Mouse (Mus musculus) cerebellum, adult 9-11 months (tissue): ENCODE measurements around the gene Cd34.

Experiments
- DNase-seq: peaks from one replicate; pipeline ENCODE4 v3.0.0; 2022

Gene Cd34

DNA sequence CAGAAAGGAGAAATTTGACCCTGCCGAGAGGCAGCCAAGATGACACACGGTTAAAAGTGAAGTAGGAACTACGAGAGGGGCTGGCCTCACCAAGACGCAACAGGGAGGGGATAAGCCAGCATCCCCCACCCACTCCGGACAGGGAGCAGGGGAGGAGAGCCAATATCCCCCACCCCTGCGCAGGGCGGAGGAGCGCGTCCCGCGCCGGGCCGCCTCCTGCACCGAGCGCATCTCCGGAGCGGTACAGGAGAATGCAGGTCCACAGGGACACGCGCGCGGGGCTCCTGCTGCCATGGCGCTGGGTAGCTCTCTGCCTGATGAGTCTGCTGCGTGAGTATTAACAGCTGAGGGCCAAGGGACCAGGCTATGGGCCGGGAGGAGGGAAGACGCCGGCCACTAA lies at the start of gene Cd34:
Cd34 (plus strand) TSS at position 105 of the 400 bp plus-strand sequence.
- DNase-seq = no peak

DNA sequence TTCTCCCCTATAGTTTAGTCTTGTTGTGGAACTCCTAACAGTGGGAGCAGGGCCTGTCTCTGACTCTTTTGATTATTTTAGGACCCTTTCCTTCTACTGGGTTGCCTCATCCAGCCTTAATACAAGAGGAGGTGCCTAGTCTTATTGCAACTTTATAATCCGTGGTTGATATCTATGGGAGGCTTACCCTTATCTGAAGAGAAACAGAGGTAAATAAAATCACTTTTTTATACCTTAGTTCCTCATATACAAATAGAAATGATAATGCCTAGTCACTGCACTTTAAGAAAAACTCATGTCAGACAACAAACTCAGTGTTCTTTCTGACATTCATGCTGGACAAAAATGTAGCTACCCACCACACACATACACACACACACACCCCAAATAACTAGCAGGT lies 44.1 kb upstream of the Cd34 start:
- DNase-seq = no peak

DNA sequence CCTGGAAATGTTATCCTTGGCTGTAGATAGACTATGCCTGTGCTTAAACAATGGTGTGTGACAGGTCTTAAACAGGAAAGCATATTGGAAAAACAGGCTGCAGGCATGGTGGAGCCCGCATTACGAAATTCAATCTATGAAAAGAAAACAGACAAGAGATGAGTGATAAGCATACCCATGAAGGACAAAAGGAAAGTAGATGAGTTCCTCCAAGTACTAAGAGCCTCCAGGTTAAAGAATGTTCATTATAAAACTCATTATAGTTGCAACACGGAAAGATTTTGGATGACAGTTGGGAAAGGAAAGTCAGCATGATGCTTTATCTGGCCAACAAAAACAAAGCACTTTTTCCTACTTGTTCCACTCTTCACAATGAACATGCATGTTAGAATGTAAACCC lies 43.3 kb upstream of the Cd34 start:
- DNase-seq = no peak

DNA sequence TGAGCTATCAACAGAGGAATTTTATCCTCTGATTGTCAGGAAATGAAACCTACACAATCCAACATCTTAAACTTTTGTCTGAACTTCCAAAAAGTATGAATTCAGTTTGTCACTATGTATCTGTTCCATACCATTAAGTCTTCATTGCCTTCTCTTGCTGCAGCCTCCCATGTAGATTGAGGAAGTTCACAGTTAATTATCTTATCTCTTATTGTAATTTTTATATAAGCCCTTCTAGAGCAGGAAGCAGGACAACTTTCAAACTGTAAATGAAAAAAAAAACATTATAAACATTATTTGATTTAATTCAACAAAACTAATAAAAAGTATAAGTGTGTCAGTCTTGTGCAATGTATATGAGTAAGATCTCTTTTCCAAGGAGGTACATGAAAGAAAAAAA lies 37.5 kb upstream of the Cd34 start:
- DNase-seq = no peak

DNA sequence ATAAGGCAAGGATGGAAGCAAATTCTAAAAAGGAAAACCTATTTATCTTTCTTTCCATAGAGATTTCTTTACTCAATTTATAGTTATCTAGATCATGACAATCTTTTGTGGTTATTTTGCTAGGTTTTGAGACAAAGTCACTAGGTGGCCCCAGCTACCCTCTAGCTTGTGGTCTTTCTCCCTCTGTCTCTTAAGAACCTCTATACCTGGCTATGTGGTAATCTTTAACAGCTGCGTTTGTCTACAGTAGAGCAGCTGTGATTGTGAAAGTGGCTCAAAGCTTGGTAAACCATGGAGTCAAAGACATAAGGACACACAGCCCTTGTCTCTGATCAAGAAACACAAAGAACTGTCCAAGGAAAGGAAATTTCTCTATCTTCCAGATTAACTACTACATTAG lies 36.8 kb upstream of the Cd34 start:
- DNase-seq = no peak

DNA sequence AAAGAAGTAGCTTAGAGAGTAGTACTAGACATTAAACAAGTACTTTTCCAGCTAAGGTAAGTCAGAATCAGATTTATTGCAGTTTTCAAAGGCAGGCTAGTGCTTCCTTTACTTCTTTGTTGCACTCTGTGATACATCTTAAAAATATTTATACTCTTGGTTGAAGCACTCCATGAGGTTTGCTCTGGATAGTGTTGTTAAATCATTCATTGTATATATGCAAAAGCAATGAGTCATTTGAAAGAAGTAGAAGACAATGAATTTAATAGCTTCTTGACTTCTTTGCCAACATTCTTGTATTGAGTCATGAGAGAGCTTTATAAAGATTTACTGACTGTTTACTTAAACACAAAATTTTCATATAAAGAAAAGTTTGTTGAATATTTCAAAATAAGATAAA lies 29.7 kb upstream of the Cd34 start:
- no peak for DNase-seq

DNA sequence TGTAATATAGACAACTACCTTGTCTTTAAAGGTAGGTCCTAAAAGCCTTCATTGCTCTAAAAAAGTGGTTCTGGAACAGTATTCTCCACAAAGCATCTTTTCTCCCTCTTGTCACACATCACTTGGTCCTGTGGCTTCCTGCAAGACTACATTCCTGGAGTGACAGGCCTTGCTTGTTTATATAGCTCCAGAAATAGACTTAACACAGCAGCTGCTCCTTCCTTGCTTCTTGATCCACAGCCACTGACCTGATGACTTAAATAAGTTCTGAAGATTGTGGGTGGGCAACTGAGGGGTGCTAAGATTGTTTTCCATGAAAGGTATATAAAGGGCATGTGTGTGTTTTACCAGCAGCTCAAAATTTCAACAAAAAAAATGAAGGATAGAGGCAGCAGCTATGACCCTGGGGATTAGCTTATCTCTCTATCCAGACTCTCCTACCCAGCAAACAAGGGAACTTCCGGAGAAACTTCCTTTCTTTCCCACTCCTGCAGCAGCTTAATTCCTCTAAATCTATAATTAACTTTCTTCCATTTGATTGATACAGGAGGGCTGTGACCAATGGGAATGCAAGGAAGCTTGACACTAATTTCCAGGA lies 12.8 kb upstream of the Cd34 start:
- DNase-seq = no peak

DNA sequence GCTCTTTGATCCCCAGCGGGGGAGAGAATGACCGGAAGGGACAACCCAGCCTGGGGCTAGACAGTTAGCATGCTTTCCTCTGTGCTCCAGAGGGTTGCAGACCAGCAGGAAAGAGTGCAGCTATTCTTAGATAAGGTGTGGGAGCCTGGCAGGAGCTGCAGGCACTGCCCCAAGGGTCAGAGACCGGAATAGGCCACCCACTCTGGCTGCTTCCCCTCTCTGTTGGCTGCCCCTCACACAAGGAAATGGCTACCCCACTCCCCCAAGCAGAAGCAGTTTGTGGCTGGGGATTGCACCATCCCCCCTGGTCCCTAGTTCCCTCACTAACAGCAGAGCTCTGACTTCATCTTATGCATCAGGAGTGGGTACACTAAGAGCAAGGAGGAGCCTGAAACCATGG lies 10.7 kb upstream of the Cd34 start:
- no peak for DNase-seq

DNA sequence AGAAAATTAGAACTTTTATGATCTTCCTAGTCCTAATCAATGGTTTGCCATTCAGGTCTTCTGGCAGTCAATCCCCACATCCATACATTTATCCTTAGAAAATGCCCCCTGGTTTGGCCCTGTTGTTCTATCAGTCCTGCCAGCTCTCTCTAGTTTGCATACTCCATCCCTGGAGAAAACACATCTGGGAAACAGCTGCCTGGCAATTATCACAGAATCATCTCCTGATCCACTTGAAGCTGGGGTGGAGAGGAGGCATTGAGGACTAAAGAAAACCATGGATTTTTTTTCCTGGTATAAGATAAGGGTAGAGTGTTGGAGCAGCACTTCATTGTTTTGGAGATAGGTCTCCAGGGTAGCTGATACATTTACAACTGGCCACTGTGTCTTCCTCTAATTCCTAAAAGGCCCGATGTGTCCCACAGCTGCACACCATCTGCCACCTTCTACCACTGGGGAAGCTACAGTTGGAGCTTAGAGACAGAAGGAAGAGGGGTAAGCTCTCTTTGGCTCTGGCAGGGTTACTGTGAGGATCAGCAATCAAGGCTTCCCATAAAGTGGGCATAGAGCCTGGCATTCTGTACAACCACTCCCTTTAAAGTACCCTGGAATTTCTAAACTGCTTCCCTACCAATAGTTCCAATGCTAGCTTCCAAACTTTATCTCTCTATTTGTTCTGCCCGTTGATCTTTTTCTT lies 9.2 kb upstream of the Cd34 start:
- no peak for DNase-seq

DNA sequence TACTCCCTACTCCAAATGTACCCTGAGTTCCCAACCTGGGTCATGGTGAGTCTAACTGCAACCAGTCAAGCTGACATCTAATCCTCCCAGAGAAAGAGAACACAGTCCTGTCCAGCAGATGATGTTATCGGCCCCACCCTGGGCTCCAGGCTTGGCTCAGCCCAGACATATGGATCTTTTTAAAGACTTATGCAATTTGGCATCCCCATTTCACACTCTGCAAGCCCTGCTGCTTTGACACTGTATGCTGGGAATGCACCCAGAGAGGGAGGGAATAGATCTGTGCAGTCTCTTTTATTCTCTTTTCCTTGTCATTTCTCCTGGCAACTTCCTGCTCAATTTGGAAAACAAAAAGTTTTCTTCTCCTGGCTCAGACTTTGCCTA lies 8.7 kb upstream of the Cd34 start:
- no peak for DNase-seq

DNA sequence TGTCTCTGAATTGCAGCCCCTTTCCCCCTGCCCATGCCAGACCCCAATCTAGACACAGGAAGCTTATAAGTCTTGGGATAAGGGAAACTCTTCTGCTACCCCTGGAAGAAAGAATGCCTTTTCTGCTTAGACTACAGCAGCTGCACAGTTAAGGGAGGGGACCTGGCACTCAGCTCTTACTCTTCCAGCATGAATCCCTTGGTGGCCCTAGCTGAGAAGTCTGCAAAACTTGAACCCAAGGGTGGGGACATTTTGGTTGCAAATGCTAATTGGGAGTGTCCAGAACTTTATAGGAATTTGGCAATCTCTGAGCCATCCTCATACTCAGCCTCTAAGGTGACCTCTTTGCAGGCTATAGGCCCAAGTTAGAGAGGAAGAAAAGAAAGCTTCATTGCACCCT lies 7.9 kb upstream of the Cd34 start:
- DNase-seq = no peak

DNA sequence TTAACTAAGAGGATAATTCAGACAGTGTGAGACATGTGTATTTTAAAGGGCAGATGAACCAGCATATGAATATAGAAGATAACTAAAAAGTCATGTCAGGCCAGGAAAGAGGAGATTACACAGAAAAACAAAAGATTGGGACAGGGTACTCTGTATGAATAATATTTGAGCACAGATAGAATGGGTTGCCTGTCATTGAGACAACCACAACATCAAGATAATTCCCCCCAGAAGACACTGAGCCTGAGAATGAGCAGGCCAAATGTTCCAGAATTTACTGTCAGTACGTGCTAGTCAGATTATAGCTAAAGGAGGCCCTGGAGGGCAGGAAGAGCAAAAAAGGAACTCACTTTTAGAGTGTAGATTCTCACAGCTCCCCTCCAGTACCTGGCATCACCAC lies 3.3 kb upstream of the Cd34 start:
- no peak for DNase-seq

DNA sequence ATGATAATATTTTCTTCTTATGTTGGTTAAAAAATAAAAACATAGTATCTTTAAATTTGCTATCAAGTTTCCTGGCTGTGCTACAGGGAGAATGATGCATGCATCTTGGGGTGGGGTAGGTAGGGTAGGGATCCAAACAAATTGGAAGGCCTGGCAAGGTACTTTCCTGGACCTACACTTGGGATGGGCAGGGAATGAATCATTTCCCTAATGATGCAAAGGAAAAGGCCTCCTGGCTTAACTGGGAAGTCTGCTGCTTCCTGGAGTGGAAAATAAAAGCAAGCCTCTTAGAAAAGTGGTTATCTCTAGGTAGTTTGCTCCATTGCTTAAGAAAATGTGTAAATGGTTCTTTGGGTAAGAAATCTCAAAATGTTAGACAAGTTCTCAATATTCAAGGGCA lies 2.9 kb downstream of the Cd34 start:
- DNase-seq = no peak

DNA sequence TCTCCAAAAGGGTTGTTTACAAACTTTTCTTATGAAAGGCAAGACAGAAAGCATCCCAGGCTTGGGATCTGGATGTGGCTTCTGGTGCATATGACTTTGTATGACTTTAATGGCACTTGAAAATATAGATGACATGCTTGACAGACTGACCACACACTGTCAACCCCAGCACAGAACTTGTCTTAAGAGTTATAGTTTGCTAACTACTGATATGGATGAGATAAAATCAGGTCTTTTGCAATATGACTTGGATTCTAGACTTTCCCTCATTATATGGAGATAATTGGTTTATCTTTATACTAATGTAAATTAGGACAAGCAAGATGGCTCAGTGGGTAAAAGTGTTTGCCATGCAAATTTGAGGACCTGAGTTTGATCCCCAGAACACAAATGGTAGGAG lies 4.3 kb downstream of the Cd34 start:
- no peak for DNase-seq

DNA sequence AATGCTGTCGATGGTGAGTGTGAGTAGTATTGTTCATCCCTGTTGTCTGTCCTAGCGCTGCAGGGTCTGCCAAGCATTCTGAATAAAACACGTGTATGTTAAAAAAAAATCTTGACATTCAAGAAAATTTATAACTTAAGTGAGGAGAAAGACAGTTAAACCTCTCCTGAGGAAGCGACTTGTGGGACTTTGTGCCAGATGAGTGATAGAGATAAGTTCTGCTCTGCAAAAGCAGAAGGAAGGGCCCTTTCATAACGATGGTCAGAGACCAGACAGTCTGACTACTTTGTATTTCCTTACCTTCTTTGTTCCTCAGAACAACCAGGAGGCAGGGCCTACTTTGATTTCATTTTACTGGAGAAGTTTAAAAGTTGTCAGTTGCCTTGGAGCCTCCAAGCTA lies 4.9 kb downstream of the Cd34 start:
- DNase-seq = no peak

DNA sequence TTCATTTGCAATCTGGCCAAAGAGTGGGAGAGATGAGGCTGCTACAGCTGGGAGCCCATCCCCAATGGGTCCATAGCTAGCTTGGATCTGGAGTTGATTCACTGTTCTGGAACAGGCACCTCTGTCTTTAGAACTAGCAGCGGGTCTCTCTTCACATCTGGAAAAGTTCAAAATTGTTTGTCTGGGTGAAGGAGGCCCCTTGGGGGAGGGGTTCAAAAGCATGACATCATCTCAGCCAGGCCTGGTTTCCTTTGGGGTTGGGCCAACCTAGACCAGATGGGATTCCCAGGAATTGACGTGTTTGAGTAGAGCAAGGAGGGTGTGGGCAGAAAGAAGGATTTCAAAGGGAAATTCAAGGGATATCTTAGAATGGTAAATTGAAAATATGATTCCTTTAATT lies 6.8 kb downstream of the Cd34 start:
- no peak for DNase-seq

DNA sequence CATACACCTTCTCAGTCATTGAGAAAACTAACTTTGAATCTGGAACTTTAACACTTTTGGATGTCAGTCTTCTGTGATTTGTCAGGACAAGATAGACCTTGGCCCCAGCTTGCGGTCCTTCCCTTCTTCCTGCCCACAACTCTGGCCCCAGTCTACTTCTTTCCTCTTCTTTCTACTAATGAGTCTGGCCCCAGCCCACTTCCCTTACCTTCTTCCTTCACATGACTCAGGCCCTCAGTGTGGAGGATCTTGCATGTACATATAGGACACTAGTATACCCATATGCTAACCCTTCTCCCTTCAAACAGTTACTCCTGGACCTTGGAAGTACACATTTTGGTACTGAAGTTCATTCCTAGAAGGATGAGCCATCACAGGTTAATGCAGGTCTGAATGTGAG lies 7.8 kb downstream of the Cd34 start:
- no peak for DNase-seq

DNA sequence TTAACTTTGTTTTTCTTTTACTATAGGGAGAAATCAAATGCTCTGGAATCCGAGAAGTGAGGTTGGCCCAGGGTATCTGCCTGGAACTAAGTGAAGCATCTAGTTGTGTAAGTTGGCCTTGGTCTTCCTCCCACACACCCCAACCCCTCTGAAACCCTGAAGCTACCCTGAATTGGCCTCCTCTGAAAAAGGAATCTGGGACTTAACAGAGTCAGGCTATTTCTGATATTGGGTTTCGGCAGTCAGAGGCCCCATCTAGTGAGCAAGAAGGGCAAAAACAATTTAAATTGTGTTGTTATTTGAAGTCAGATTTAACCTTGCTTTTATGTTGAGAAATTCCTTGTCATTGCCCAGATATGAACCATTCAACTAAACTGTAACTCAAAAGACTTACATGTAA lies 12.3 kb downstream of the Cd34 start:
- DNase-seq = no peak

DNA sequence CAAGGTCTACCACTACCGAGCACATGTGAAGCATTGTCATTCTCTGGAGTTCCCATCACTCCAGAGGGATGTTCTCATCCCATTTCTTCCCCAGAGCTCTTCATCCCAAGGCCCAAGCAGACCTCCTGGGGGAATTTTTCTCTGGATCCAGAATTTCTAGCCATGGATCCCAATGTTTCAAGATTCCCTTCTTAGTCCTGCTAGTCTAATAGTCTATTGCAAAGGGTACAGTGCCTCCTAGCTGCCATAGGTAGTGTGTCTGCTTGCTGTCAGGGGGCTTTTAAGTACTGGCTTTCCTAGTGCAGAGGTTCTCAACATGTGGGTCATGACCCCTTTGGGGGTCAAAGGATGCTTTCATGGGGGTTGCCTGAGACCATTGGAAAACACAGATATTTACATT lies 14.3 kb downstream of the Cd34 start:
- no peak for DNase-seq

DNA sequence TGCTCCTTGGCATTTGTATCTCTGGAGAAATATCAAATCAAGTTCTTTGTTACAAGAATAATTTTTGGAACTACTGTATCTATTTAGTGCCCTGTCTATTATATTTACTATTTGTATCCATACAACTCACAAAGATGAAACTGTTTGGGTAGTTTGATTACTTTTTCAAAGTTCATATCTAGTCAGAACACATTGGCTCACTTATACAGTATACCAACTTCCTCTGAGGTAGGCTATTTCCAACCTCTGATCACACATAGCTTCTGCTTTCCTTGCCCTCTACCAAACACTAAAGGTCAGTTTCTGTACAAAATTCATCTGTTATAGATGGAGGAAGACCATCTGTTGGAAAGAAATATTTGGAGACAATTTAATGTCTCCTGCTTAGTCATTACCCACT lies 16.1 kb downstream of the Cd34 start:
- no peak for DNase-seq

DNA sequence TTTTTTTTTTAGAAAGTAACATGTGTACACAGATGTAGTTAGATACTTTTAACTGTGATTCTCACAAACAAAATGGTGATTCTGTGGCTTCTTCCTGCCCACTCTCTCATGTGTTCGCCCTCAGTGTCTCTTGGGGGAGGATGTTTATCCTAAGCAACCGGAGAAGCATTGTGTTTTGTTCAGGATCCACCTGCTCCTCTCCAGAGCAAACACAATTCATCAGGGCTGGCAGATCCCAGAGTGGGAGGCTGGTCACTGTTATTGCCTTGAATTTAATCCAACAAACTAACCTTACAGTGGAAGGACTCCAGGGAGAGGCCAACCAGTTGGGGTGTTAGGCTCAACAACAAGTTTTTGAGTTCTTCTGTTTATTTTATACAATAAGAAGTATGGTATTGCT lies 17.1 kb downstream of the Cd34 start:
- no peak for DNase-seq

DNA sequence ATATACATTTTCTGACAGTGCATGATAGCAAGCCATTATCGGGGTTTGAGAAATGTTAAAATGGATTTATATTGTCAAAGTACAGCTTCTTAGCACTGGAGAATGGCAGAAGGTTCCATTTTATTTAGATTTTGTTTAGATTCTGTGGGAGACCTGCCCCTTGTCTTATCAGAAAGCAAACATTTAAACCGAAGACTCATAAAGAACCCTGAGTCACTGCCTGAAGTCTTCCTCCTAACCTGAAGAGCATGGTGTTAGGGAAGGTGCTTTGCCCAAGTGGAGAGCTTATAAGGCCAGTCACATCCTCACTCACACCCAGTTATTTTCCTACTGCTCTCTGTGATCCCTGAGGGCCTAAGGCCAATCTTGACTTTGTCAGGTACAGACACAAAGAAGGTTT lies 18.4 kb downstream of the Cd34 start:
- no peak for DNase-seq

DNA sequence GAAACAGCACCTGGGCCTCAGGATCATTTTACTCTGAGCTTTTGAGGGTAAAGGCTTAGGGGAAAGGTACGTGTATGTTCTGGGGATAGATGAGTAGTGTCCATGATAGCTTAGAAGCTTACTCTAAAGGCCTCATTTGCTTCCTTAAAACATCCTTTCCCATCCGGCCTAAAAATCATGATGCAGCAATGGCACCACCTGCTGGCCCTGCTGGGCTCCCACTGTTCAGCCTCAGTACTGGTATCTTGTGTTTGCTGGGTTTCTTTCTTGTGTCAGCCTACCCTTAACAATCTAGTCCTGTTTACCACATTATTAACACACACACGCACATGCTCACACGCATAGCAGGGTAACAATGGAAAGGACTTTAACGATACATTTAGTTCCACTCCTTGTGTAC lies 23.6 kb downstream of the Cd34 start:
- peak; percentile 56 for DNase-seq

DNA sequence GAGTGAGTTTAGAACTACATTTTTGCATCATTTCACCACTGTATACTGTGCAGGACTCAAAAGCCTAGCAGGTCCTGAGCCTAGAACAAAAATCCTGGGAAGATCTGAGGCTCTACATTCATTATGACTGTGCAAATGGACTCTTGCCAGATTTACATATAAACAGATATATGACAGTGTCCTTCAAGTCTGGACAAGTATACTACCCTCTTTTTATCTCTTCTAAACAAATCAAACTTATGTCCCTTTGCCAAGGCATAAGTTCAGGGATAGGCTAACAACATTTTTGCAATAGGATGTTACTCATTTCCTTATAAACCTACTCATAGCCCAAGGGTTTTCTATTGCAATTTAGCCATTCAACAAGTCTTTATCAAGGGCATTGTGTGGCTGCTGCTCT lies 24.1 kb downstream of the Cd34 start:
- DNase-seq = no peak

DNA sequence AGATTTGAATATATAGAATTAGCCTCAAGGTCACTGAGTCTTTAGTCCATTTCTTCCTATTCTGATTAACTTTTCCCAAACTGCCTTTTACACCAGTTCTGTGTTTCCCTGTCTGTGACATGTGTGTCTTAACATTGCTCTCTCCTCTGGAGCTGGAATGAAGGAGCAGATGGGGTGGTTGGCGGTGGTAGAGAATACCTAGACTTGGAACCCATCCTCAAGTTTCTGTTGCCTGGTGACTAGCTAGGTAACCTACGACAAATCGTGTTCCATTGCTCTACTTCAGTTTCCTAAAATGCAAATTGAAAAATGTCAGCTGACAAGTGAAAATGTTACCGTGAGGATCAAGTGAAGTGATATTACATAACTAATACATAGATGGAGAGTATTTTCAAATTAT lies 33.4 kb downstream of the Cd34 start:
- no peak for DNase-seq

DNA sequence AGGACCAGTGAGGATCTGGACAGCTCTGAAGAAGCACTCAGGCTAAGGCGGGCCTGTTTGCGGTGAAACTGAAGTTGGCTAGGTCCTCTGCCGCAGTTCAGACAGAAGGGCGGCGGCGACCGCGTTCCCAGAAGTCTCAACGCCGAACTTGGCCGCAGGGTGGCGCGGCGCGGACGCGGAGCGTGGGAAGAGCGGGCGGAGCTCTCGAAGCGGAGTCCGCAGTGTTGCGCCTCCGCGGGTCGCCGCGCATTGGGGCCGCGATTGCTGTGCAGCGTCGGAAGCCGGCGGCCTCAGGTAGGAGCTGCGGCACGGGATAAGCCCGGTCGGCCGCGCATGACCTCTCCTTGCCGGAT lies 37.5 kb downstream of the Cd34 start:
- DNase-seq = peak; percentile 91
